Mouse (Mus musculus) midbrain, embryonic 15.5 days (tissue): Measurements from ENCODE around the gene Hapln4. TPM values are rescaled to one million over a fixed set of nuclear protein-coding genes. Genes with fewer than 3 reads are reported as not detected.

Experiments used
- ATAC-seq: fragments of 200-750 bp; cut with Nextera tagmentation; replicated peaks from 2 replicates; pipeline ENCODE4 v1.8.0; 2017; ENCODE audit warnings: moderate TSS enrichment
- H3K27ac ChIP-seq: fragments of 300-500 bp; sonication (generic); 2 replicates; pipeline ENCODE4 v1.5.1; 2015; ENCODE audit warnings: mild to moderate bottlenecking, inconsistent platforms
- H3K27me3 ChIP-seq: fragments of 300-500 bp; sonication (generic); replicated peaks from 2 replicates; pipeline ENCODE4 v1.6.1; 2015; ENCODE audit warnings: inconsistent platforms
- H3K36me3 ChIP-seq: fragments of 300-500 bp; sonication (generic); replicated peaks from 2 replicates; pipeline ENCODE4 v1.6.1; 2015; ENCODE audit warnings: inconsistent platforms
- H3K4me1 ChIP-seq: fragments of 300-500 bp; sonication (generic); 2 replicates; pipeline ENCODE4 v1.6.1; 2015; ENCODE audit warnings: inconsistent platforms
- H3K4me2 ChIP-seq: fragments of 300-500 bp; sonication (generic); 2 replicates; pipeline ENCODE4 v1.6.1; 2015; ENCODE audit warnings: inconsistent platforms, mild to moderate bottlenecking, moderate library complexity
- H3K4me3 ChIP-seq: fragments of 300-500 bp; sonication (generic); 2 replicates; pipeline ENCODE4 v1.5.1; 2015; ENCODE audit warnings: mild to moderate bottlenecking, inconsistent platforms
- H3K9ac ChIP-seq: fragments of 300-500 bp; sonication (generic); 2 replicates; pipeline ENCODE4 v1.6.1; 2015; ENCODE audit warnings: mild to moderate bottlenecking, inconsistent platforms
- H3K9me3 ChIP-seq: fragments of 300-500 bp; sonication (generic); 2 replicates; pipeline ENCODE4 v1.6.1; 2016; ENCODE audit warnings: inconsistent platforms
- WGBS: fragments of 180-500 bp; shearing (Covaris S2); methylation state at CpG from one replicate; pipeline ENCODE4 v1.1.7; 2015; ENCODE audit warnings: mixed read lengths; 5-methylcytosine and 5-hydroxymethylcytosine counted together
- polyA plus RNA-seq: library from polyadenylated mRNA; unstranded; fragments of >200 nt; fragmentation: Nextera tagmentation; extraction: Ambion mirVana; gene quantifications from 2 replicates; pipeline ENCODE4 v1.2.1, GENCODE M21; 2015

Gene Hapln4
- polyA plus RNA-seq, 1 experiment from 2014 or later: 0.93 TPM

DNA sequence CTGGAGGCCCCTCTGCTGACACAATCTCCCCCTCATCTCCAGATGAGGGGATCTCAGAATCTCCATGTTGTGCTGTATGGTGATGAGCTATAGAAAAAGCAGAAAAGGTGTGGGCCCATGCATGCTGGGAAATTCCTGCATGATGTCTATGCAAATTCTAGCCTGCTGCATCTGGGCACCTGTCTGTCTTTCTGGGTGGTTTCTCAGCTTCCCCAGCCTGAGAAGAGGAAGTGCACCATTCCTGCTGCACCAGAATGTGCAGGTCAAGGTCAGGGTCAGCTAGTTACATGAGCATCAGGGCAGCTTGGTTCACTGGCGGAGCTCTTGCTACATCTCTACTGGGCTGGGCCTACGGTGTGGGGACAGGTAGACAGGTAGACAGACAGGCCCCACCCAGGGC is 27.2 kb downstream of the Hapln4 start:
- Histone ChIP-seq H3K4me1 (peaks cover 40% of the 10 kb centered on the region), H3K4me3 (no peak overlapping the region), H3K9ac (no peak overlapping the region), H3K4me2 (no peak overlapping the region), H3K27ac (no peak overlapping the region), H3K9me3 (no peaks in the 10 kb centered on the region), H3K27me3 (0 out of 2 replicates have a peak, but pooled peaks cover 4% of the 10 kb centered on the region), H3K36me3 (peaks cover 68% of the 10 kb centered on the region)
- ATAC-seq: no peak
- WGBS: 91% methylated on average over 2 of the region's 2 CpGs

DNA sequence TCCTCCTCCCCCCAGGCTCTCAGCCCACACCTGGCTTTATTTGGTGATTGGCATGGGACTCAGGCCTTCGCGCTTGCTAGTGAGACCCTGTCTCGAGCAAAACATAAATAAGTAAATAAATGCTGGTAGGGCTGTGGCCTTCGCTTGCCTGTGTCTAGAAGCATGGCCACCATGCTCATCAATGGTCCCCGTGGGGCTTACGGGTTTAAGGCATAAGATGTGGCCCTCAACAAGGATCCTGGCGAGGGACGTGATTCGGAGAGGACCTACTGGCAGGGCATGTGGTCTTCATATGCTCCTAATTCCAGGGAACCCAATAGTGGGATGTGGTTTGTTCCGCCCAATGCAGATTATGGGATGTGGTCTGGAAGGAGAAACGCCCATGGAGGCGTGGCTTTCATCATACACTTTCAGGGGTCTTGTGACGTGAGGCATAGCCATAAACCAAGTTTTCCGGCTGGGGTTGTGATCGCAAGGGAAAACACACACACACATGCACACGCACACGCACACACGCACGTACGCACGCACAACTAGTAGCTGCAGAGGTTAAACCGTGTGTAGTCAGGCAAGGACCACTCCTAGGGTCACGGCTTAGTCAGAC is 28.0 kb downstream of the Hapln4 start:
- no peak for ATAC-seq
- Histone ChIP-seq H3K9me3 (no peaks in the 10 kb centered on the region), H3K27ac (no peak overlapping the region), H3K9ac (no peak overlapping the region), H3K4me3 (no peak overlapping the region), H3K4me1 (peaks cover 40% of the 10 kb centered on the region), H3K4me2 (no peak overlapping the region), H3K27me3 (0 out of 2 replicates have a peak, but pooled peaks cover 4% of the 10 kb centered on the region), H3K36me3 (peaks cover 63% of the 10 kb centered on the region)
- 62% methylated on average over 23 of the region's 23 CpGs for WGBS

DNA sequence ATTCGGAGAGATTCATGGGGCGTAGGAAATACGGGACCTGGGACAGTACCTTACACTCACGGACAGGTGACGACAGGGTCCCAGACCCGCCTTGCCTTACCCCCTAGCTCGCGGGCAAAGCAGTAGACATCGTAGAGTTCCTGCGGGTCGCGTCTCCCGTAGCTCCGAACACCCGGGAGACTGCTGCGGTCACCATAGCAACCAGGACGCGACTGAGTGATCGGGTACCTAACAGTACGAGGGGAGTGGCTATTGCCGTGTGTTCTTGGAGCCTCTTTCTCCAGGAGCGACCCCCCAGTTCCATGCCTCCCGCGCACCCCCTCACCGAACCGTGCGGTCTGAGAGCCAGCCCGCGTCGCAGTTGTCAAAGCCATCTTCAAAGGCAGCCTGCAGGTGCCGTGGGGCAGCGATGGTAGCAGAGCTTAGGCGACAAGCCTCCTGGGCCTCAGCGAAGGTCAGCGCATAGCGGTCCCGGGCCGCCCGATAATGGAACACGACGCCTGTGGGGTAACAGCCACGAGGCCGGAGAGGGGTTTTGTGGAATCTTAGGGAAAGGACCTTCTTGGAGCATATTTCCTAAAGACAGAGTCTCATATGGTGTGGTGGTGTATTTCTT is 29.3 kb downstream of the Hapln4 start:
- Histone ChIP-seq H3K27me3 (0 out of 2 replicates have a peak, but pooled peaks cover 4% of the 10 kb centered on the region), H3K27ac (no peak overlapping the region), H3K4me2 (no peak overlapping the region), H3K36me3 (peaks cover 51% of the 10 kb centered on the region), H3K4me3 (no peak overlapping the region), H3K4me1 (peaks cover 50% of the 10 kb centered on the region), H3K9ac (no peak overlapping the region), H3K9me3 (no peaks in the 10 kb centered on the region)
- ATAC-seq: peak; percentile 26
- WGBS: 8% methylated on average over 43 of the region's 43 CpGs

DNA sequence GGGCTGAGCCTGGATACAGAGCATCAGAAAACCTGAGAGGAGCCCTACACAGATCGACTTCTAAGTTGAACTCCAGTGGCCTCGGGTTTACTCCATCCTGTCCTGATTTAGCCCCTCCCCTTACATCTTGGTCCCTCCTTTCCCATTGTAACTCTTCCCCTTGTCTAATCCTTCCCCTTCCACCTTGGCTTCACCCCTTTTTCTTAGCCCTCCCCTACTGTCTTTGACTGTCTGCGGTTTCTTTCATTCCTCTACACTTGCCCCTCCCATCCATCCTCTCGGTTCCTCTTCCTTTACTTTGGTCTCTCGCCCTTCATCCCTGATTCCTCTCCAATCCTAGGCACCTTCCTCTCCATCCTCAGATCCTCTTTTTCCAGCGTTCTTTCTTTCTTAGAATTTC is 31.2 kb downstream of the Hapln4 start:
- Histone ChIP-seq H3K4me3 (no peak overlapping the region), H3K9me3 (no peaks in the 10 kb centered on the region), H3K9ac (no peak overlapping the region), H3K27me3 (0 out of 2 replicates have a peak, but pooled peaks cover 4% of the 10 kb centered on the region), H3K27ac (no peak overlapping the region), H3K4me1 (peaks cover 58% of the 10 kb centered on the region), H3K4me2 (no peak overlapping the region), H3K36me3 (peaks cover 33% of the 10 kb centered on the region)
- ATAC-seq: no peak
- 21% methylated on average over 6 of the region's 6 CpGs for WGBS

DNA sequence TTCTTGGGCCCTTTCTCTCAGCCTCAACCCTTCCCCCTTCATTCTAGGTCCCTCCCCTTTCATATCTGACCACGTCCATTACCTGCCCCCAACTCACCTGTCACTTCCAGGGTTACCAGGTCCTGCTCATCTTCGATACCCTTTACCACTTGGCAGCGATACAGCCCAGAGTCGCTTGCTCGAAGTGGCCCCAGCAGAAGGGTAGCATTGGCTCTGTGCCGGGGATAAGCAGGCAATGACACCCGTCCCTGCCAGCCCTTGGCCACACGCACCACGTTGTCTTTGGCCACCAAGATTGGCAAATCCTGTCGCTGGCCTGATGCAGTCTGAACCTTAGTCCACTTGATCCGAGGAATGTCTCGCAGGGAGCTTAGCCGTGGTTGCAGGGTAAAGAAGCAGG is 31.6 kb downstream of the Hapln4 start:
- H3K9ac ChIP-seq: no peak overlapping the region
- H3K4me3 ChIP-seq: no peak overlapping the region
- ATAC-seq: no peak
- peaks cover 54% of the 10 kb centered on the region for H3K4me1 ChIP-seq
- H3K36me3 ChIP-seq: peaks cover 29% of the 10 kb centered on the region
- H3K27ac ChIP-seq: no peak overlapping the region
- H3K4me2 ChIP-seq: no peak overlapping the region
- 70% methylated on average over 13 of the region's 13 CpGs for WGBS
- 0 out of 2 replicates have a peak, but pooled peaks cover 4% of the 10 kb centered on the region for H3K27me3 ChIP-seq
- H3K9me3 ChIP-seq: no peaks in the 10 kb centered on the region

DNA sequence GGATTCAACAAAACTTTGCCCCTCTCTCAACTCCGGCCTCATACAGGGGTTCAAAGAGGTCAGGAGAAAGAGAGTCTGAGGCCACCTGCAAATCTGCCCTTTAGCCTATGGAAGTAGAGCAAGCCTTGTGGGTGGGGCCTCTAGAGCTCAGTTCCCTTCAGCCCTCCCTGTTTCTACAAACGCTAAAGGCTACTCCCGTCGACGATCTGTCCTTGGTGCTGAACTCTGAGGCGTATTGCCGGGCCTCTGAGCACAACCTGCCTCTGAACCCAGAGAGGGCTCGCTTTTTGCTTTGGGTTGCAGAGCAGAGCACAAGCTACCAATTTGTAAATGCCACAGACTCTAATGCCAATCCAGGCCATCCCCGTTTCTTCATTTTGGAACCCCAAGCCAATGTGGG is 34.4 kb downstream of the Hapln4 start:
- no peak for ATAC-seq
- WGBS: 10% methylated on average over 9 of the region's 9 CpGs

DNA sequence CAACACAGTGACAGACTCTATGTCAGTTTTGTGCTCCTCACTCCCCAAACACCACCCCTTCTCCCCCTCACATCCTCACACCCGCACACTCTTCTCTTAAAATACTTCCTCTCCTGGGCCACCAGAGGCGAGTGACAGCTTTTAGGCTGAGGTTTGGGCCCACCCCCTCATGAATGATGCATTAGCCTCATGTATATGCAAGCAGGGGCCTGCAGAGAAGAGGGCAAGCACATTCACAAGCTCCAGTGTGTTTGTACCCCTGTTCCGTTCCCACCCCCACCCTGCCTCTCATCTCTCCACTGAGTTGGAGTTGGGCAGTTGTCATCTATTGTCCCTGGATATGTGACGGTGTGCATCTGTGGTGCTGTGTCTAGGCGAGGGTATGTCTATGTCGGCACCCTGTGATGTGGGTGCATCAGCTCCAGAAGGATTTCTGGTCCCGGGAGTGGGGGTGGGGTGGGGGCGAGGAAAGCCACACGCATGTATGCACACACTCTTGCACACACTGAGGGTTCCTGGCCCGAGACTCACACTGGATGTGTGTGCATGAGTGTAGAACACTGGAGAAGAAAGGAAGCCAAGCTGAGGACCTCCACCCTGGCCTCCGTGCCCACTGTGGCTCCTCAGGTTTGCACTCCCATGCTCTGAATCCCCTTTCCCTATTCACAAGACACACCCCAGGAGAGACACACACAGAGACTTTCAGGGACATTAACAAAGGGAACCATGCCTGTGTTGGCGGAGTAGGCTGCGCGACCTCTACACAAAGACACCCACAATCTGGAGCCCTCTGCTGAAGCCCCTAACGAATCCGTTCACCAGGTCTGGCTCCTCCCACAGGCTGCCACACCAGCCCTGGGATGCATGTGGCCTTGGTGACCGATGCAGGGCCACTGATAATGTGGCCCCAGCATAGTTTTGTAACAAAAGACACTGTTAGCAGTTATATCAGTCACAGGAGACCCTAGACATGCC is 35.8 kb downstream of the Hapln4 start:
- Histone ChIP-seq H3K36me3 (peaks cover 14% of the 10 kb centered on the region), H3K4me3 (peak overlapping the region; percentile 73), H3K27ac (peak overlapping the region; percentile 95), H3K27me3 (peaks cover 4% of the 10 kb centered on the region; the same call in 1 of the 2 replicates), H3K4me1 (peaks cover 38% of the 10 kb centered on the region), H3K9ac (peak overlapping the region; percentile 78), H3K4me2 (peak overlapping the region; percentile 77), H3K9me3 (no peaks in the 10 kb centered on the region)
- ATAC-seq: peak; percentile 85
- WGBS: 3% methylated on average over 17 of the region's 17 CpGs

More for the DNA sequence above, 34.4 kb downstream of the Hapln4 start:
- Histone ChIP-seq H3K9ac (peak overlapping the region; percentile 78), H3K27ac (0 out of 2 replicates have a peak overlapping the region, but pooled peaks have one; percentile 6), H3K4me1 (peaks cover 46% of the 10 kb centered on the region), H3K36me3 (peaks cover 18% of the 10 kb centered on the region), H3K9me3 (no peaks in the 10 kb centered on the region), H3K4me3 (peak overlapping the region; percentile 73), H3K27me3 (0 out of 2 replicates have a peak, but pooled peaks cover 4% of the 10 kb centered on the region), H3K4me2 (peak overlapping the region; percentile 77)

DNA sequence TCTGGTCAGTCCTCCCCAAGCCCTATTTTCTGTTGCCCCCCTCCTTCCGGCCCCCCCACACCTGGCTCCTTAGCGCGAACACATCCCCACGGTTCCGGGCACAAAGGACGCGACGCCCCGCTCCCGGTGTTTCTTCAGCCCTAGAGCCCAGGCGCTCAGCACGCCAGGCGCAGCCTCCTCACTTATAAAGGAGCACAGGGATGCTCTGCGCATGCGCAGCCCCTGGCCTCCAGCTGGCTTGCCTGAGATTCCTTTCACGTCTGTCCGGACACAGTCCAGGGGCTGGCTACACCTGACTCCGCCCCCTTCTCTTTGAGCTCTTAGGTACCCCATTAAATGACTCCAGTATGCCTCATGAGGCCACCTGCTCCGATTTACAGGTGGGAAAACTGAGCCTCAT is 37.4 kb downstream of the Hapln4 start, which contains the start of gene Ncan:
Ncan (minus strand) TSS at position 207 of the 400 bp plus-strand sequence.
- 2% methylated on average over 19 of the region's 19 CpGs for WGBS
- ATAC-seq: peak; percentile 78

DNA sequence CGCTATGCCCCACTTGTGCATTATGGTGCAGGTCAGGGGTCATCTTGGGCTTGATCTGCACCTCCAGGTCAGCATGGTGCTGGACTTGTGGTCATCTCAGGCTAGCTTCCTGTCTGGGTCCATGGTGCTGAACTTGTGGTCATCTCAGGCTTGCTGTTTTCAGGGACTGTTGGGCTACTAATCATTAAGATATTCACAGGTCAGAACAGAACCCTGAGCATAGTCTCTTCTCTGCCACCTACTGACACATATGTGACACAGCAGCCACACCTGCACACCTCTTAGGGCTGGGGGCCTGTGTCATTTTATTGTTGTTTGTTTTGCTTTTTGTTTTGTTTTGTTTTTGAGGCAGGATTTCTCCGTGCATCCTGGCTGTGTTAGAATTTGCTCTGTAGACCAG is 39.6 kb downstream of the Hapln4 start:
- Histone ChIP-seq H3K27me3 (no peaks in the 10 kb centered on the region; the same call in 1 of the 2 replicates), H3K9ac (no peak overlapping the region), H3K27ac (no peak overlapping the region), H3K36me3 (no peaks in the 10 kb centered on the region), H3K4me3 (no peak overlapping the region), H3K4me2 (no peak overlapping the region), H3K9me3 (no peaks in the 10 kb centered on the region), H3K4me1 (peaks cover 12% of the 10 kb centered on the region)
- ATAC-seq: no peak
- 53% methylated on average over 2 of the region's 2 CpGs for WGBS

More for the DNA sequence above, 37.4 kb downstream of the Hapln4 start, which contains the start of gene Ncan:
- Histone ChIP-seq H3K27me3 (no peaks in the 10 kb centered on the region; the same call in 1 of the 2 replicates), H3K4me2 (peak within 1 kb of the TSS; percentile 77), H3K9me3 (no peaks in the 10 kb centered on the region), H3K4me1 (peaks cover 28% of the 10 kb centered on the region), H3K4me3 (peak within 1 kb of the TSS; percentile 73), H3K36me3 (no peaks in the 10 kb centered on the region), H3K9ac (peak within 1 kb of the TSS; percentile 78), H3K27ac (peak within 1 kb of the TSS; percentile 95)

DNA sequence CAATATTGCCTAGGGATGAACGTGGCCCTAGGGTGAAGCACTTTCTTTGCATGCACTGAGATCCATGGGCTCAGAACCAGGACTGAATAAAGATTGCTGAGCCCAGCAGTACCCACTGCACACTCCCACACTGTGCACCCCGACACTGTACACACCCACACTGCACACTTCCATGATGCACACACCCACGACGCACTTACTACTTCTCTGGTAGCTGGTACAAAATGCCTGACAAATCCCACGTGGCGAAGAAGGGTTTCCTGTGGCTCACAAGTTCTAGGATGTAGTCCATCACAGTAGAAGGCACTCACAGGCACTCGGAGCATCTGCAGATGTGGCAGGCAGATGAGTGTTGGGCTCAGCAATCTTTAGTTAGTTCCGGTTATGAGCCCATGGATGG is 41.7 kb downstream of the Hapln4 start:
- WGBS: 67% methylated on average over 8 of the region's 8 CpGs
- no peak overlapping the region for H3K9ac ChIP-seq
- H3K36me3 ChIP-seq: no peaks in the 10 kb centered on the region
- no peak for ATAC-seq
- no peak overlapping the region for H3K4me2 ChIP-seq
- peaks cover 4% of the 10 kb centered on the region for H3K4me1 ChIP-seq
- no peaks in the 10 kb centered on the region; the same call in 1 of the 2 replicates for H3K27me3 ChIP-seq
- H3K9me3 ChIP-seq: no peaks in the 10 kb centered on the region
- H3K27ac ChIP-seq: no peak overlapping the region
- H3K4me3 ChIP-seq: no peak overlapping the region

DNA sequence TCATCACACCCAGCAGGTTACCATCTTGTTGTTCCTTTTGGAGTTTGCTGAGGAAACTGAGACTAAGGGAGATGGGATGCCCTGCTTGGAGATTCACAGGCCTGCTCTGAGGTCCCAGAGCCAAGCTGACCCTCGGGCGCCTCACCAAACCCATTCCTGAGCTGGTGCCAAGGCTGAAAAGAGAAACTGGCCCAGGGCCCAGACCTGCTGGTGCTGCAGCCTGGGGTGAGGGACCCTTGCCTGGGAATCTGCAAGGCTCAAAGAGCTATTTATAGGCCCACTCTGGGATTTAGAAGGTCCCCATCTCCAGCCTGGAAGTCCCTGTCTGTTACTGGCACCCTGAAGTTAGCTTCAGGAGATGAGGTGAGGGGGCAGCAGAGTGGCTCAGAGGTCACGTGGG is 45.2 kb downstream of the Hapln4 start:
- no peaks in the 10 kb centered on the region for H3K36me3 ChIP-seq
- H3K4me1 ChIP-seq: peaks cover 14% of the 10 kb centered on the region
- H3K27me3 ChIP-seq: no peaks in the 10 kb centered on the region; the same call in 1 of the 2 replicates
- H3K4me3 ChIP-seq: no peak overlapping the region
- peak overlapping the region; percentile 67; the same call in 1 of the 2 replicates for H3K27ac ChIP-seq
- ATAC-seq: no peak
- no peak overlapping the region for H3K9ac ChIP-seq
- H3K4me2 ChIP-seq: no peak overlapping the region
- no peaks in the 10 kb centered on the region for H3K9me3 ChIP-seq
- WGBS: 64% methylated on average over 3 of the region's 3 CpGs
